Mouse (Mus musculus) CH12.LX (cell line): Measurements from ENCODE around the gene Acoxl. TPM values are rescaled to one million over a fixed set of nuclear protein-coding genes. Genes with fewer than 3 reads are reported as not detected.

Source experiments
- DNase-seq: peaks from one replicate; pipeline ENCODE4 v3.0.0-alpha.2; 2013; ENCODE audit errors: extremely low read depth
- H3K27ac ChIP-seq: 2 replicates; pipeline ENCODE4 v1.5.1; 2012; ENCODE audit warnings: low read depth, mild to moderate bottlenecking, control low read depth, moderate library complexity; ENCODE audit not compliant: insufficient read depth
- H3K27me3 ChIP-seq: replicated peaks from 2 replicates; pipeline ENCODE3; 2012; ENCODE audit warnings: inconsistent platforms
- H3K36me3 ChIP-seq, 2 experiments: replicated peaks in 1 of 2; 2 replicates each; pipeline versions ENCODE3 to v1.6.1; 2012; ENCODE audit warnings: inconsistent platforms in 1 of 2, low read length in 1 of 2, mild to moderate bottlenecking in 1 of 2, mixed read lengths in 1 of 2, moderate library complexity in 1 of 2; ENCODE audit not compliant: control insufficient read depth in 1 of 2, insufficient read depth in 1 of 2
- H3K4me1 ChIP-seq, 2 experiments: 2 replicates each; pipeline ENCODE4 v1.6.1; 2012; ENCODE audit warnings: inconsistent platforms in 1 of 2, moderate library complexity in 1 of 2; ENCODE audit not compliant: insufficient read depth in 2 of 2, control insufficient read depth in 1 of 2
- H3K4me2 ChIP-seq: 2 replicates; pipeline ENCODE4 v1.6.1; 2012; ENCODE audit warnings: low read depth, mild to moderate bottlenecking, control low read depth; ENCODE audit not compliant: poor library complexity, insufficient read depth, severe bottlenecking
- H3K4me3 ChIP-seq, 3 experiments: fragments of 150-350 bp in 1 of 3; sonication (generic) in 1 of 3; replicated peaks in 1 of 3; 2 replicates each; pipeline versions ENCODE3 to v1.5.1; 2011 to 2012; ENCODE audit warnings: low read depth in 2 of 3, low read length in 2 of 3, mild to moderate bottlenecking in 2 of 3, moderate library complexity in 2 of 3, control low read depth in 1 of 3, improper control_type of control experiment in 1 of 3, inconsistent platforms in 1 of 3, mixed read lengths in 1 of 3; ENCODE audit not compliant: poor library complexity in 1 of 3
- H3K79me2 ChIP-seq: replicated peaks from 2 replicates; pipeline ENCODE4 v1.6.1; 2012; ENCODE audit warnings: mild to moderate bottlenecking, moderate library complexity; ENCODE audit not compliant: control insufficient read depth, poor library complexity, insufficient read depth, severe bottlenecking; ENCODE audit errors: extremely low read depth
- H3K9ac ChIP-seq: 2 replicates; pipeline ENCODE4 v1.6.1; 2012; ENCODE audit warnings: low read depth, mild to moderate bottlenecking, control low read depth, moderate library complexity; ENCODE audit not compliant: insufficient read depth
- H3K9me3 ChIP-seq: replicated peaks from 2 replicates; pipeline ENCODE3; 2012; ENCODE audit warnings: low read length, inconsistent platforms, mixed read lengths
- BHLHE40 ChIP-seq: IDR thresholded peaks from 2 replicates; pipeline ENCODE4 v1.6.1; 2011; ENCODE audit warnings: mild to moderate bottlenecking, low read depth, low read length, improper control_type of control experiment
- CHD2 ChIP-seq: IDR thresholded peaks from 2 replicates; pipeline ENCODE4 v1.6.1; 2011; ENCODE audit warnings: low read length, improper control_type of control experiment
- ELF1 ChIP-seq: IDR thresholded peaks from 2 replicates; pipeline ENCODE4 v1.6.1; 2014; ENCODE audit warnings: low read depth, mild to moderate bottlenecking, inconsistent platforms, low read length, improper control_type of control experiment
- EP300 ChIP-seq: IDR thresholded peaks from 2 replicates; pipeline ENCODE4 v1.6.1; 2011; ENCODE audit warnings: low read length, improper control_type of control experiment
- ETS1 ChIP-seq: conservative IDR thresholded peaks from 2 replicates; pipeline ENCODE4 v1.6.1; 2012; ENCODE audit warnings: low read depth, mild to moderate bottlenecking, inconsistent platforms, low read length, improper control_type of control experiment, moderate library complexity
- GABPA ChIP-seq: IDR thresholded peaks from 2 replicates; pipeline ENCODE4 v1.6.1; 2012; ENCODE audit warnings: low read depth, low read length, improper control_type of control experiment, inconsistent platforms; ENCODE audit not compliant: insufficient replicate concordance
- IRF4 ChIP-seq: IDR thresholded peaks from 2 replicates; pipeline ENCODE4 v1.6.1; 2014; ENCODE audit warnings: low read depth, mild to moderate bottlenecking, inconsistent platforms, low read length, improper control_type of control experiment
- JUN ChIP-seq: IDR thresholded peaks from 2 replicates; pipeline ENCODE4 v1.6.1; 2011; ENCODE audit warnings: low read depth, mild to moderate bottlenecking, low read length, improper control_type of control experiment, moderate library complexity; ENCODE audit not compliant: insufficient read depth
- JUND ChIP-seq: conservative IDR thresholded peaks from 2 replicates; pipeline ENCODE4 v1.6.1; 2011; ENCODE audit warnings: low read depth, low read length, improper control_type of control experiment
- MAFK ChIP-seq: IDR thresholded peaks from 2 replicates; pipeline ENCODE4 v1.6.1; 2011; ENCODE audit warnings: low read length, improper control_type of control experiment; ENCODE audit not compliant: insufficient replicate concordance
- MAZ ChIP-seq: IDR thresholded peaks from 2 replicates; pipeline ENCODE4 v1.6.1; 2012; ENCODE audit warnings: low read depth, mild to moderate bottlenecking, inconsistent platforms, low read length, improper control_type of control experiment, moderate library complexity
- MEF2A ChIP-seq: IDR thresholded peaks from 2 replicates; pipeline ENCODE4 v1.6.1; 2014; ENCODE audit warnings: low read depth, mild to moderate bottlenecking, inconsistent platforms, low read length, improper control_type of control experiment, borderline replicate concordance
- MXI1 ChIP-seq: IDR thresholded peaks from 2 replicates; pipeline ENCODE4 v1.6.1; 2011; ENCODE audit warnings: mild to moderate bottlenecking, low read depth, low read length, improper control_type of control experiment
- PAX5 ChIP-seq: IDR thresholded peaks from 2 replicates; pipeline ENCODE4 v1.6.1; 2012; ENCODE audit warnings: low read length, inconsistent platforms, mixed read lengths
- RCOR1 ChIP-seq: conservative IDR thresholded peaks from 2 replicates; pipeline ENCODE4 v1.6.1; 2012; ENCODE audit warnings: low read depth, mild to moderate bottlenecking, inconsistent platforms, low read length, improper control_type of control experiment
- SIN3A ChIP-seq: IDR thresholded peaks from 2 replicates; pipeline ENCODE4 v1.6.1; 2012; ENCODE audit warnings: low read length, improper control_type of control experiment, inconsistent platforms
- SMC3 ChIP-seq: IDR thresholded peaks from 2 replicates; pipeline ENCODE4 v1.6.1; 2011; ENCODE audit warnings: low read depth, low read length, improper control_type of control experiment
- TCF12 ChIP-seq: IDR thresholded peaks from 2 replicates; pipeline ENCODE4 v1.6.1; 2014; ENCODE audit warnings: low read depth, mild to moderate bottlenecking, inconsistent platforms, low read length, improper control_type of control experiment
- UBTF ChIP-seq: IDR thresholded peaks from 2 replicates; pipeline ENCODE4 v1.6.1; 2012; ENCODE audit warnings: low read depth, mild to moderate bottlenecking, inconsistent platforms, low read length, improper control_type of control experiment, moderate library complexity
- USF1 ChIP-seq: IDR thresholded peaks from 2 replicates; pipeline ENCODE4 v1.6.1; 2014; ENCODE audit warnings: low read depth, mild to moderate bottlenecking, inconsistent platforms, low read length, improper control_type of control experiment
- ZNF384 ChIP-seq: IDR thresholded peaks from 2 replicates; pipeline ENCODE4 v1.6.1; 2012; ENCODE audit warnings: low read depth, low read length, improper control_type of control experiment, inconsistent platforms
- dilution Hi-C: fragments of 300-500 bp; cut with MboI; formaldehyde crosslinking; loops from 2 replicates; pipeline ENCODE4 v1.14.3; 2020; ENCODE audit warnings: low sequenced_read_pairs; ENCODE audit not compliant: extremely low pct_unique_long_range_greater_than_20kb, extremely low pct_ligation_motif_present
- in situ Hi-C: fragments of 300-500 bp; cut with MboI; formaldehyde crosslinking; loops from 3 replicates; pipeline ENCODE4 v1.14.3; 2019; ENCODE audit warnings: low sequenced_read_pairs, low pct_ligation_motif_present, low pct_unique_long_range_greater_than_20kb, mixed read lengths
- polyA plus RNA-seq: library from polyadenylated mRNA; unstranded; fragments of >175 nt; gene quantifications from 2 replicates; pipeline ENCODE4 v1.2.1, GENCODE M21; 2012; ENCODE audit warnings: low read depth; ENCODE audit not compliant: insufficient read length
- total RNA-seq, 2 experiments: library from RNA; depleted of rRNA; stranded (reverse); fragments of 300-350 nt in 1 of 2; fragments of >200 nt in 1 of 2; gene quantifications; 2 replicates each; pipeline ENCODE4 v1.2.3; 2012 to 2014

Gene Acoxl
- total and polyA plus RNA-seq, 3 experiments, result 0.25 to 0.43 TPM; not detected in 1

GRCm38 (mm10) chr2:128086996-128087526 is 248.4 kb downstream of the Acoxl start (continued):
- TF ChIP-seq PAX5 (no peak), ETS1 (peak; percentile 92), UBTF (no peak), USF1 (no peak), GABPA (no peak)
- TF ChIP-seq, all 38 proteins: peak for 15

GRCm38 (mm10) chr2:128087798-128088545 is 249.3 kb downstream of the Acoxl start:
- H3K9ac ChIP-seq, result no peak overlapping the region
- peak overlapping the region; percentile 24; the same call in 1 of the 2 replicates for H3K4me2 ChIP-seq
- no peaks in the 10 kb centered on the region for H3K79me2 ChIP-seq
- no peak for DNase-seq
- H3K9me3 ChIP-seq, result peaks cover 12% of the 10 kb centered on the region
- no peak overlapping the region for H3K4me3 ChIP-seq
- in situ Hi-C loops (loop anchor here (25.0 kb wide), 1 partner anchor 201 kb away; no protein-coding TSS in a partner anchor), dilution Hi-C loops (no loop called here)
- H3K36me3 ChIP-seq, result no peaks in the 10 kb centered on the region
- no peaks in the 10 kb centered on the region for H3K27me3 ChIP-seq
- peaks cover 37 to 78% of the 10 kb centered on the region in 2 experiments for H3K4me1 ChIP-seq
- TF ChIP-seq JUND, result peak; percentile 53; the same call in 1 of the 2 replicates
- no peak for TF ChIP-seq MXI1
- peak; percentile 75 for TF ChIP-seq CHD2
- 0 out of 2 replicates have a peak, but pooled peaks have one; percentile 2 for TF ChIP-seq SMC3
- 0 out of 2 replicates have a peak, but pooled peaks have one; percentile 15 for TF ChIP-seq MAFK
- TF ChIP-seq ZNF384, result no peak
- TF ChIP-seq MAZ, result peak; percentile 63; the same call in 1 of the 2 replicates
- peak; percentile 63; the same call in 1 of the 2 replicates for TF ChIP-seq MEF2A
- TF ChIP-seq IRF4, result peak; percentile 94
- peak; percentile 59; the same call in 1 of the 2 replicates for TF ChIP-seq RCOR1
- no peak for TF ChIP-seq SIN3A
- TF ChIP-seq ELF1, result no peak
- TF ChIP-seq JUN, result peak; percentile 12; the same call in 1 of the 2 replicates
- TF ChIP-seq EP300, result peak; percentile 77
- TF ChIP-seq TCF12, result peak; percentile 70
- peak; percentile 16; the same call in 1 of the 2 replicates for TF ChIP-seq USF1
- TF ChIP-seq BHLHE40, result peak; percentile 80
- H3K27ac ChIP-seq, result peak overlapping the region; percentile 63; the same call in 1 of the 2 replicates
